Mouse (Mus musculus) forebrain, embryonic 11.5 days (tissue): ENCODE data around the gene Kremen1. TPM values are rescaled to one million over a fixed set of nuclear protein-coding genes. Genes with fewer than 3 reads are reported as not detected.

Source experiments
- ATAC-seq: fragments of 200-750 bp; cut with Nextera tagmentation; replicated peaks from 2 replicates; pipeline ENCODE4 v1.8.0; 2017; ENCODE audit warnings: moderate TSS enrichment; ENCODE audit not compliant: low FRiP score
- DNase-seq: peaks from one replicate; pipeline ENCODE4 v3.0.0-alpha.2; 2017; ENCODE audit warnings: low spot score
- H3K27ac ChIP-seq: fragments of 300-500 bp; sonication (generic); 2 replicates; pipeline ENCODE4 v1.5.1; 2014; ENCODE audit warnings: low read depth, low read length
- H3K27me3 ChIP-seq: fragments of 300-500 bp; sonication (generic); 2 replicates; pipeline ENCODE4 v1.6.1; 2014; ENCODE audit warnings: mild to moderate bottlenecking, low read length, mixed read lengths; ENCODE audit not compliant: control insufficient read depth, insufficient read depth
- H3K36me3 ChIP-seq: fragments of 300-500 bp; sonication (generic); 2 replicates; pipeline ENCODE4 v1.6.1; 2014; ENCODE audit warnings: mild to moderate bottlenecking, low read length, moderate library complexity, mixed read lengths; ENCODE audit not compliant: control insufficient read depth, insufficient read depth
- H3K4me1 ChIP-seq: fragments of 300-500 bp; sonication (generic); replicated peaks from 2 replicates; pipeline ENCODE4 v1.6.1; 2014; ENCODE audit warnings: low read length, mixed read lengths; ENCODE audit not compliant: control insufficient read depth, insufficient read depth
- H3K4me2 ChIP-seq: fragments of 300-500 bp; sonication (generic); 2 replicates; pipeline ENCODE4 v1.6.1; 2014; ENCODE audit warnings: low read depth, mild to moderate bottlenecking, low read length, moderate library complexity, mixed read lengths; ENCODE audit not compliant: severe bottlenecking
- H3K4me3 ChIP-seq: fragments of 300-500 bp; sonication (generic); 2 replicates; pipeline ENCODE4 v1.5.1; 2014; ENCODE audit warnings: low read depth, low read length
- H3K9ac ChIP-seq: fragments of 300-500 bp; sonication (generic); 2 replicates; pipeline ENCODE4 v1.6.1; 2014; ENCODE audit warnings: low read length
- H3K9me3 ChIP-seq: fragments of 300-500 bp; sonication (generic); 2 replicates; pipeline ENCODE4 v1.6.1; 2016; ENCODE audit warnings: low read length, mixed read lengths; ENCODE audit not compliant: control insufficient read depth
- WGBS: fragments of 180-500 bp; shearing (Covaris S2); extraction: QIAGEN DNeasy Blood & Tissue Kit; methylation state at CpG from one replicate; pipeline ENCODE4 v1.1.7; 2014; 5-methylcytosine and 5-hydroxymethylcytosine counted together
- polyA plus RNA-seq: library from polyadenylated mRNA; unstranded; fragments of >200 nt; fragmentation: Nextera tagmentation; extraction: Ambion mirVana; gene quantifications from 2 replicates; pipeline ENCODE4 v1.2.1, GENCODE M21; 2014

The Kremen1 gene
- polyA plus RNA-seq, 1 experiment from 2014 or later = 10.8 TPM

DNA sequence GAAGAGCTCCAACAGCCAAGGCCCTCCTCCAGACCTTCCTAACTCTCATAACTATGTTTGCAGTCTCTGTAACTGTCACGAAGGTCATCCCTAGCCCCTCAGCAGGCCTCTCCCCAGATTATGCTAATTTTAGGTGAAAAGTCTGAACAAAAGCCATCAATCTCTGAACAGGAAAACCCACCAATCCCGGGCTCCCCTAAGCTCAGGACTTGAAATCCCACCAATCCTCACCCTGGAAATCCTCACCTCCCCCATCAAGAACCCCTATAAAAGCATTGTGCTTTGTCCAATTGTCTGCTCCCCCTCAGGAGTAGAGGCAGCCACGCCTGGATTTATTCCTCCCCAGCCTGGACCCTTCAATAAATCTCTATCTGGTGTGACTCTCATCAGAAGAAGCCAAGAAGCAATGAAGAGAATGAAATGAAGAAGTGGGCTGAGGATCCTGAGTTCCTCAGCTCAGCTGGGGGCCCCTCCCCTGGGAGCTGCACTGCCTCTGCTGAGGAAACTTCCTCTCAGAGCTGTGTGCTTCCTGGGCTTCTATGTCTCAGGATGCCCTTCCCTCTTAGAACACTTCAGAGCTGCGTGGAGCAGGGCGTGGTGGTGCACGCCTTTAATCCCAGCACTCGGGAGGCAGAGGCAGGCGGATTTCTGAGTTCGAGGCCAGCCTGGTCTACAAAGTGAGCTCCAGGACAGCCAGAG, 11.3 kb upstream of the Kremen1 start:
- H3K36me3 ChIP-seq = no peaks in the 10 kb centered on the region
- ATAC-seq (no peak), DNase-seq (no peak)
- no peaks in the 10 kb centered on the region for H3K4me1 ChIP-seq
- H3K9me3 ChIP-seq = no peaks in the 10 kb centered on the region
- no peak overlapping the region for H3K4me3 ChIP-seq
- no peak overlapping the region for H3K9ac ChIP-seq
- no peak overlapping the region for H3K27ac ChIP-seq
- 83% methylated on average over 9 of the region's 9 CpGs for WGBS
- no peaks in the 10 kb centered on the region for H3K27me3 ChIP-seq
- no peak overlapping the region for H3K4me2 ChIP-seq

DNA sequence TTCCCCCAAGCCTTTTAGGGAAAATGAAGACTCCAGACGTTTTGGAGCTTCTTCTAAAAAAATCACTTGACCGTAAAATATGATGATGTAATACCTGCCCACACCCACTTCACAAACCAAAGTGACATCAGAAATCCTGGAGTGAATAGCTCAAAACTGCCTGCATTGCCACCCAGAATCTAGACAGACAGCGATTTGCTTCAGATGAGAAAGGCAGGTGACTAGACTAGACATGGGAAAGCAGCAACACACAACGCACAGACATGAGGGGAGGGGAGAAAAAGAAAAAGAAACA, 10.7 kb upstream of the Kremen1 start:
- Histone ChIP-seq H3K27me3 (no peaks in the 10 kb centered on the region), H3K4me1 (no peaks in the 10 kb centered on the region), H3K9ac (no peak overlapping the region), H3K36me3 (no peaks in the 10 kb centered on the region), H3K9me3 (no peaks in the 10 kb centered on the region), H3K4me2 (no peak overlapping the region), H3K27ac (no peak overlapping the region), H3K4me3 (no peak overlapping the region)
- DNase-seq = no peak
- no peak for ATAC-seq
- 73% methylated on average over 4 of the region's 4 CpGs for WGBS

DNA sequence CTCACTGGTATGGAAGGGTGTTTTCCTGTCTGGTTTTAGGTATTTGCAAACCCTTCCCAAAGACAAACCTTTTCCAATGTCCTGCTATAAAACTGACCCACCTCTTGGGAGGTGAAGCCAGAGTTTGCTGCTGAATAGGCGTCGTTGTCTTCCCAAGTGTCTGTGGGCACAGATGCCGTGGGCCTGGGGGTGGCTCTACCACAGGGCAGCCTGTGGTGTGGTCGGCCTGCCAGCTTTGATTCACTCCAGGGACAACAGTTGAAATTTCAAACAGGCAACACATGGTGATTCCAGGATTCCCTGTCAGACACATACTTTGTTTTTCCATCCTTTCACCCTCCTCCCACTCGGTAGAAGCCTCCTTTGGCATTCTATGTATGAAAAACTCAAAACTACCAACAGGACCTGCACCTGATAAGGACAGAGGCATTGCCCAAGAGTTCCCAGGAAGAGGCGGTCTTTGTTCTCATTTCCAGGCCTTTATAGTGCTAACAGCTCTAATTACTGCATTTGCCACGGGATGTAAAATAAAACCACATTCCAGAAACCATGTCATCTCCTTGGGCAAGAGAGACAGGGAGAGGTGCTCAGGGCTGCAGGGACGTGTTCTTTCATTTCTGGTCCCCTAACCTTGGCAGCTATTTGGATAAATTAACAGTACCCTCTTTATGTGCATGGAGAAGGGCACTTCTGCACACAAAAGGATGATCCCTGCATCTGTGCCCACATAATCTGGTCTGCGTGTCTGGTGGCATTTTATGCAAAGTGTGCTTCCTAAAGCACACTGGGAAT, 10.1 kb upstream of the Kremen1 start:
- Histone ChIP-seq H3K27me3 (no peaks in the 10 kb centered on the region), H3K9ac (no peak overlapping the region), H3K9me3 (no peaks in the 10 kb centered on the region), H3K4me2 (no peak overlapping the region), H3K4me3 (no peak overlapping the region), H3K36me3 (no peaks in the 10 kb centered on the region), H3K27ac (no peak overlapping the region), H3K4me1 (no peaks in the 10 kb centered on the region)
- DNase-seq = no peak
- 64% methylated on average over 9 of the region's 9 CpGs for WGBS
- ATAC-seq = no peak

DNA sequence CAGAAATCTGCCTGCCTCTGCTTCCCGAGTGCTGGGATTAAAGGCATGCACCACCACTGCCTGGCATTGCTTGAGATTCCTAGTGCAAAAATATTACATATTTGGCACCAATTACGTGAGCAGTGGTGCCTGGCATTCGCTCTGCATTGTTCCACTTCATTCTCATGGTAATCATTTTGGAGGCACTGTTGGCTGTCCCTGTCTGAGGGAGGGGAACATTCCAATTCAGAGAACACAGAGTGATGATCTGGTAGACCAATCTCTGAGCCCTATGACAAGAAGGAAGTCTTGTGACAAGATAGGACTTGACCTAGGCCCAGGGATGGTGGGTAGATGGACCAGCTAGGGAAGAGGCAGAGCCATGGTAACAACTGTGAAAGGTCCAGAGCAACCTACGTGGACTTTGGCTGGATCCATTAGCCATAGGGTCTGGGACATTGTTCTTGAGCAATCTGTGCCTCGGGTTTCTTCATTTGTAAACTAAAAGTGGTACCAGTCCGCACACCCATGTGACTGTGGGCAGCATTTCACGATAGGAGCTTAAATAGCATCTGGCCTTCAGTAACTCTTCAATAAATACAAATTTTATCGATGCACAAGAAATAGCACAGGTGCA, 8.6 kb upstream of the Kremen1 start:
- ATAC-seq (no peak), DNase-seq (no peak)
- H3K4me3 ChIP-seq = no peak overlapping the region
- no peak overlapping the region for H3K9ac ChIP-seq
- 92% methylated on average over 8 of the region's 8 CpGs for WGBS
- no peaks in the 10 kb centered on the region for H3K4me1 ChIP-seq
- no peak overlapping the region for H3K4me2 ChIP-seq
- H3K36me3 ChIP-seq = no peaks in the 10 kb centered on the region
- H3K27ac ChIP-seq = no peak overlapping the region
- H3K9me3 ChIP-seq = no peaks in the 10 kb centered on the region
- no peaks in the 10 kb centered on the region for H3K27me3 ChIP-seq

DNA sequence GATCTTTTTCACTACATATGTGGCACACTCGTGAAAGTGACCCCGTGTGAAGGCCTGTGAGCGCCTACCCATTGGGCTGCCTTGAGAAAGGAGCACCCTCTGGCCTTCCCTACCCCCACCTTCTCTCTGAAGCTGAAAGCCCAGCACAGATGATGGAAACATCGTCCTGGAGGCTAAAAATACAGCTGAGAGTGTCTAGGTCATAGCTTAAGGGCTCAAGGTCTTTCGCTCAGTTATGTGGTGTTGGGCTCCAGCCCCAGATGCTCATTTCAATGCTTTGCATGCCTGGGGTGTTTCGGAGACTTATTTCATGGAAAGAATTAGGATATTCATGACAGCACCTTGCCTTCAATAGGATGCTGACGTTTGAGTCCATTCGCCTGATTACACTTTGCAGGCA, 4.4 kb upstream of the Kremen1 start:
- no peak overlapping the region for H3K4me2 ChIP-seq
- no peak overlapping the region for H3K9ac ChIP-seq
- no peak for ATAC-seq
- WGBS = 77% methylated on average over 8 of the region's 8 CpGs
- H3K36me3 ChIP-seq = no peaks in the 10 kb centered on the region
- H3K4me1 ChIP-seq = no peaks in the 10 kb centered on the region
- no peak overlapping the region for H3K27ac ChIP-seq
- DNase-seq = no peak
- H3K9me3 ChIP-seq = no peaks in the 10 kb centered on the region
- H3K4me3 ChIP-seq = no peak overlapping the region
- no peaks in the 10 kb centered on the region for H3K27me3 ChIP-seq

DNA sequence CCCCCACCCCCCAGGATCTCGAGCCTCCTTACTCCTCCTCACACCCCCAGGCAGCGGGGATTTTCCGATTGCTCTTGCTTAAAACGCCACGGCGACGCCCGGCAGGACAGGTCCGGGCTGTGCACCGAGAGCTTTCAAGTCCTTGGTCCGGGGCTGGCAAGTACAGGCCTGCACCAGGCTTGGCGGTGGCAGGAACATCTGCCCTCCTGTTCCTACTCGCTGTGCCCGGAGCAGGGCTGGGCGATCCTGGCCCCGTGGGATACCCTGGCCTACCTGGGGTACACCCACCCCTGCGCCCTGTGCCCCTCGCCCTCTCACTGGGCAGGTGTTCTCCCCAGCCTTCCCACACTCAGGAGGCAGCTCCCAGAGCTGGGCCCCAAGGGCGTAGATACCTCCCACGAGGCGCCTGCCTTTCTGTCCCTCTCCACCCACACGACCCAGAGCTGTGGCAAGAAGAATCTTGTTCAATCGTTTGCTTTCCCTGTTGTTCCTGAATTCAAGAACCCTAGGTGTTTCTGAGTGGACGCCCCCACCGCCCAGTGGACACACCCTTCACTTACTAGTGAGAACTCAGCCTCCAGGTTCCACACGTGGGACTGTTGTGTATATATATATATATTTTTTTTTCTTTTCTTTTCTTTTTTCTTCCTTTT, 1.8 kb upstream of the Kremen1 start:
- no peaks in the 10 kb centered on the region for H3K9me3 ChIP-seq
- DNase-seq (no peak), ATAC-seq (no peak; the same call in 1 of the 2 replicates)
- H3K4me2 ChIP-seq = no peak overlapping the region
- no peaks in the 10 kb centered on the region for H3K27me3 ChIP-seq
- no peak overlapping the region for H3K9ac ChIP-seq
- no peaks in the 10 kb centered on the region for H3K4me1 ChIP-seq
- H3K27ac ChIP-seq = no peak overlapping the region
- no peaks in the 10 kb centered on the region for H3K36me3 ChIP-seq
- no peak overlapping the region for H3K4me3 ChIP-seq
- WGBS = 57% methylated on average over 26 of the region's 26 CpGs

DNA sequence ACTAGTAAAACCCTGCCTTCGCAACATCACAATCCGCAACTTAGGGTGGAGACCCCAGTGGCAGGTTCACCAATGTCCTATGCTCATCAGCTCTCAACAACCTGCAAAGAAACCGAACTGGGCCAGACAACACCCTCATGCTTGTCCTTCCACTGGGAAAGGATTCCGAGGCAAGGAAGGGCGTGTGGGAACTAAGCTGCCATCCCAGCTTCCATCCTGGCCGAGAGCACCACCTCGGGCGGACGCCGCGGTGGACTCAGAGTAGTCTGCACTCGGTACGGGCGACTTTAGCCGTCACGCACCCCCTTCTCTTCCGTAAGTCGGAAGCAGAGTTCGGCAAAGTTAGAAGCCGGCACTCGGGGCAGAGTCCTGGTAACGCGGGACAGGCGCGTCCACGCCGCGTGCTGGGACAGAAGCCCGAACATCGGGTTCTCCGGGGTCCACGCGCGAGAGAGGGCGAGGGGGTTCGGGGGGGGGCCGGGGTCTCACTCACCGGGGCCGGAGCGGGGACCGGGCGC, 357 bp downstream of the Kremen1 start:
- Histone ChIP-seq H3K4me1 (0 out of 2 replicates have a peak, but pooled peaks cover 3% of the 10 kb centered on the region), H3K9me3 (no peaks in the 10 kb centered on the region), H3K9ac (peak overlapping the region; percentile 83), H3K4me2 (peak overlapping the region; percentile 82), H3K4me3 (peak overlapping the region; percentile 82), H3K27ac (peak overlapping the region; percentile 6; the same call in 1 of the 2 replicates), H3K27me3 (no peaks in the 10 kb centered on the region), H3K36me3 (no peaks in the 10 kb centered on the region)
- DNase-seq = peak; percentile 78
- peak; percentile 33; the same call in 1 of the 2 replicates for ATAC-seq
- WGBS = under 1% methylated on average over 41 of the region's 42 CpGs

DNA sequence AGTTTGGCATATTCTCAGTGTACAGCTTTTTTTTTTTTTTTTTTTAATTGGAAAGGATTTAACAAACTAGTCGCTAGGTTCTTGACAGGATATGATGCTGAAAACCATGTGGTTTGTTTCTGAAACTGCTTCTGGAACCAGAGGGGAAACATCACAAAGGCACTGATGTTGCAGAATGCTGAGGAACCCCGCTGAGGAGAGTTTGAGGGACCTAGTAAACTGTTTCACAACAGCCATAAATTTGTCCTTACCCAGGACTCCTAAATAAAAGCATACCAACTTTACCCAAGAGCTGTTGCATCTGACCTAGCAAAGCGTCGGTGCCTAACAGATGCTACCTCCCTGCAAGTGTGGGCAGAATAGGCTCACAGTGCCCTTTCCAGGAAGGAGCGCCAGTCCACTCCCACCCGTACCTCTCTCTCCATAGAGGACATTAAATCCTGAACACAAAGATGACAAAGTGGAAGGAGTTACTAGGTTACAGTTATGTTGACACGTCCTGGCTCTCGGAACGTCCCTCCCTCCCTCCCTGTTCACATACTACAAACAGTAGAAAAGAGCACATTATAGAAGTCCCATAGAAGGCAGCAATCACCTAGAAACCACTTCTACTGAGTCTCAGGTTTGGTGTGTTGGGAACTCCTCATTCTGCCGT, 1.3 kb downstream of the Kremen1 start:
- Histone ChIP-seq H3K4me2 (peak overlapping the region; percentile 82; the same call in 1 of the 2 replicates), H3K36me3 (no peaks in the 10 kb centered on the region), H3K4me3 (peak overlapping the region; percentile 82; the same call in 1 of the 2 replicates), H3K9me3 (no peaks in the 10 kb centered on the region), H3K27ac (no peak overlapping the region), H3K27me3 (no peaks in the 10 kb centered on the region), H3K4me1 (peaks cover 8% of the 10 kb centered on the region), H3K9ac (no peak overlapping the region)
- WGBS = 67% methylated on average over 10 of the region's 10 CpGs
- DNase-seq = no peak
- no peak for ATAC-seq
